Mouse (Mus musculus) lung, postnatal 4 days (tissue): Measurements from ENCODE around the gene Lhfpl3.

Experiments used
- DNase-seq, 2 experiments: peaks; one replicate each; pipeline ENCODE4 v3.0.0; 2021

Lhfpl3 gene

GRCm38 (mm10) chr5:22928746-22929145 lies 182.9 kb downstream of the Lhfpl3 start:
- DNase-seq: no peak

DNA sequence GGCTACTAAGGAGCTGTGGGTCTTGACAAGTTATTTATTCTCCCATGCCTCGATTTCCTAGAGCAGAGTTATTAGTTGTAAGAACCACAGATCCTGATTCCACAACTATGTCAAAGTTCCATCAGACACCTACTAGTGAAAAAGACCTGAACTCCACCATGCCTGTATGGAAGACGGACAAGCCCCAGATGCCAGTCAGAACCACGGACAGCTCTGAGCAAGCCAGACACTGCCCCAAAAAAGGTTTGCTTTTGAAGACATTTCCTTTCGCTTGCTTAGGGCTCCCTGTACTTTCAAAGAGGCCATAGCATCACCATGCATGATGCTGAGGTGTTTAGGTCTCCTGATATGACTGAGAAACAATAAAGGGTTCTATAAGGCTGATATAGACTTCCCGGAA lies 197.4 kb downstream of the Lhfpl3 start:
- DNase-seq: no peak

GRCm38 (mm10) chr5:22963300-22963699 lies 217.4 kb downstream of the Lhfpl3 start:
- DNase-seq: no peak

DNA sequence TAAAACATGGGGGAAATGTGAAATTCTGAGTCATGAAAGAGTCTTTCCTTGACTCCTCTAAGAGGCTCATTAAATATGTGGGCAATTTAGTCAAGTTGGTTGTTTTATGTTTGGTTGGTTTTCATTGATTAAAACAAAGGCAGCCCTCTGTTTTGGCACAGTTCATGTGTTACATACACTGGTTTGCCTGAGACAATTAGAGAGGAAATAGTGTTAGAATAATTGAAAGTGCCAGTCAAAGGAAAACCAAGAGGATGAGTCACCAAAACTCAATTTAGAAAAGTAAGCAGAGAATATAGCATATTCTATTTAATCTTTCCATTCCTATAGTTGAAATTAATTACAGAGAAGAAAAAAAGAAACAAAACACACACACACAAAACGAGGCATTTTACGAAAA lies 240.9 kb downstream of the Lhfpl3 start:
- no peak for DNase-seq

DNA sequence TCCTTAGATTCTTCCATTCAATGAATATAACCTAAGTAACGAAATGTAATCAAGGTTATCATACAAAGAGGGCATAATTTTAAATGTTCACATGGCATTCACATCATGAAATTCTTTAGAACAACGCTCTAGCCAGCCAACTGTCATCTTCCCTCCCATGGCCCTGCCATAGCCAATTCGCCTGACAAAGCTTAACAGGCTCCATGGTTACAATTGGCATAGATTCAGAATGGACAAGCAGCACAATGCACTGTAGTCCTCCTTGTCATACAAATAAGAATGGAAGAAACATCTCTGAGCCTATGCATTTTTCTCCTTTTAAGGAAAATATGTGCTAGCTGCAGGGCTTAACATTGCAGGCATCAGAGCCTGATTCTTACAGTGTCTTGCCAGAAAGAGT lies 254.0 kb downstream of the Lhfpl3 start:
- DNase-seq: no peak

- no peak for DNase-seq
Observed at GRCm38 (mm10) chr5:23003123-23003797, 257.4 kb downstream of the Lhfpl3 start.

GRCm38 (mm10) chr5:23006207-23006606 lies 260.3 kb downstream of the Lhfpl3 start:
- DNase-seq: no peak

- peak in 1 of 2 experiments; percentile 17 for DNase-seq
Observed at GRCm38 (mm10) chr5:23010460-23010859, 264.6 kb downstream of the Lhfpl3 start.

DNA sequence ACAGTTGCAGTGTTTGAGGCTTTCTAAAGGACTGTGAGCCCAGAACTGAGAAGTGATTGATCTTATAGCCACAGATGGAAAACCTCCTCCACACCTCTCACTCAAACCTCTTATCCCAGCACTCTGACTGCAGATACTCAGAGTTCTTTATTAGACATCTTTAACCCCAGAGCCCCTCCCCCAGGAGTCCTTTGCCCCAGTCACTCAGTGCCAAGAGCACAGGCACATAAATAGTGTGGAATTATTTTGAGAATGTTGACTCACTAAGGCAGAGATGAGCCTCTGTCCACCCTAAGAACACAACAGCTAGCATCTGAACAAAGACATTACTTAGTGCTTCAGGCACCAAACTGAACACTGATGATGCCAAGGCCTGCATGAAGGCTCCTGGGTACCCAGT lies 268.1 kb downstream of the Lhfpl3 start:
- no peak for DNase-seq

DNA sequence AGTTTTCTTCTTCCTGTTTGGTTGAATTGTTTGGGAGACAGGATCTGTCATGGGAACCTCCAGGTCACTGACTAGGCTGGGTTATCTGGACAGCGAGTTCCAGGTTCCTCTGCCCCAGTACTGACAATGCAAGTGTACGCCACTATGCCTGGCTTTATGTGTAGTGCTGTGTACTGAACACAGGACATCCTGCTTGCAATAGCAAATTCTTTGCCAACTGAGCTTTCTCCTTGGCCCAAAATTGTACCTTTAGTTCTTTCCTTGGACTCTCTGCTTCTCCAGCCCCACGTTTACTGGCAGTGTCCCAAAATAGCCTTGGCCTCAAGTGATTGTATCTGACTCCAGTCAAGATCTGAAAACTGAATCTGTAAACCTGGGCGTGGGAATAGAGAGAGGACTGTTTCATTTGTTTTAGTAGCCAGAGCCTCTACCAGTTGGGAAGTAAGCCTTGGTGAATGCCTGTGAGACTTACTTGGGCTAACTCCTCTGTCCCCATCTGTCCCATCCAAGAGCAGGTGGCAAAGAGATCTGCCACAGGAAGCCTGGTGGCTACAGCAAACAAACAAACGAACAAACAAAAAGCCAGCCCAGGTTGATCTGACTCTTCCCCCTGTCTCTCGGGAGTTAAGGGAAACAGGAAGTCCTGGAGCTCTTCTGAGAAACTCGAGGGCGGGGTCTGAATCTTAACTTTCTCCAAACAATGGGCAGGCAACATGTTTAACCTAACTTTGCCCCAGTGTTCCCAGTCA lies 269.9 kb downstream of the Lhfpl3 start:
- DNase-seq: no peak

GRCm38 (mm10) chr5:23034944-23035726 lies 289.3 kb downstream of the Lhfpl3 start:
- DNase-seq: no peak

DNA sequence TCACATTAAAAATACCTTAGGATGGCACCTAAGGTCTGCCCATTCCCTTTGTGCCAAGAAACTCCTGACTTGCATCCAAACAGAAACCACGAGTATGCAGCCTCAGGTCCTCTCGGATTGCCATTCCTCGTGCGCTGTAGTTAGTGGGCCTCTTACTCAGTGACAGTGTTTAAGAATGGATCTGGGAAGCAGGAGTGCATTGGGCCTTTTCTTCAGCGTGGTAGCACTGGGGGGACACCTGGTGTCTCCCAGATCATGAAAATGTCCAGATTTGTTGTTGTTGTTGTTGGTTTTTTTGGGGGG lies 289.8 kb downstream of the Lhfpl3 start:
- no peak for DNase-seq

- no peak for DNase-seq
Observed at GRCm38 (mm10) chr5:23040429-23040828, 294.6 kb downstream of the Lhfpl3 start.

DNA sequence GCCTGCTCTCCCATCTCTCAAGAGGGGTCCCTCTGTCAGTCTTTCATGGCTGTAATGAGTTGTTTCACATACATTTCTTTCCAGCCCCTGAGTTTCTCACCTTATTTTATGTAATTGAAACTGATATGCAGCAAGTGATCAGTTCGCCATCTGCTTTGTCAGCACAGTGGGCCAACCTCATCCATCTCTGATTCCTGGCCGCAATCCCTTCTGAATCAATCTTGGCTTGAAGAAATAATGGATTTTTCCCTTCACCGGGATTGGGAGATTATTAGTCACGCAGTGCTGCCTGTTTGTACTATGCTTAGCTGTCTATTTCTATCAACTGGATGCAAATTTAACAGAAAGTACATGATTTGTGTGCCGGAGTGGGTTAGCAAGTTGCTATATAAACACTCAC lies 297.0 kb downstream of the Lhfpl3 start:
- DNase-seq: no peak

DNA sequence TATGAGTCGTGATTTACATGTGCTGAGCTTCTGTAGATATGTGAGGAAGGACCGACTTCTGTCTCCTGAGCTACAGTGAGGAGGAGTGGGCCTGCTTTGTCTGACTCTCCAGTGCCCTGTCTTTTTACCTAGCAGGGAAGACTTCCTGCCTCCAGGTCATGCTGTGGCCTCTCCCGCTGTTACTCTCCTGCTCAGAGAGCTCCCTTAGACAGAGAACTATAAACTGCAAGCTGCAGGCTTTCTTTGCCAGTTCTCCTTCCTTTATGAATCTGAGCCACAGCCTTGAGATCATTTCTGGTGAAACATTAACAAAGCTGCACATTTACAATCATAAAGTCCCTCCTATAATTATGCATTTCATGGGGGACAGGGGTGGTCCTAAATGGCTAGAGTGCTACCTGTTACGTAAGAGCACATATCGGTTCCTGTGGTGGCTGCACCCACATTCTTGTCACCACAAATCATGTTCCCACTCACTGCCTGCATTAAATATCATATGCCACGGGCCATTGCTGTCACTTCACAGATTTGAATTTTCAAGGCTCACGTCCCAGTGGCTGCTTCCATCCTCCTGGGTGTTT lies 303.3 kb downstream of the Lhfpl3 start:
- no peak for DNase-seq

DNA sequence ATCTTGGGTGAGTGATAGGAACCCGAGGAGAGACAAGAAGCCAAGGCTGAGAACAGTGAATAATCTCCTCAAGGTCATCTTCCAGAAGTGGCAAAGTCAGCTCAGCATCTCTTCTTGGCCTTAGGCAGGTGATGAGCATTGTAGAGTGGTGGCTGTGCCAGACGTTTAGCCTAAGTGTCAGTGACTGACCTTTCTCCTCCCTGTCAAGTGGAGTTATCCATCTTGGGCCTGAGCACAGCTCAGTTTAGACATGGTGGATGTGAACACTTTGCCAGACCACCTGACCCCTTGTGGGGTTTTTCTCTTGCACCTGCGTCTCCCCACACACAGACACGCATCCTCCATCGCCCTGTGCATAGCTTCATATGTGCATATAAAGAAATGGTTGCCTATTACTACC lies 305.6 kb downstream of the Lhfpl3 start:
- DNase-seq: no peak

DNA sequence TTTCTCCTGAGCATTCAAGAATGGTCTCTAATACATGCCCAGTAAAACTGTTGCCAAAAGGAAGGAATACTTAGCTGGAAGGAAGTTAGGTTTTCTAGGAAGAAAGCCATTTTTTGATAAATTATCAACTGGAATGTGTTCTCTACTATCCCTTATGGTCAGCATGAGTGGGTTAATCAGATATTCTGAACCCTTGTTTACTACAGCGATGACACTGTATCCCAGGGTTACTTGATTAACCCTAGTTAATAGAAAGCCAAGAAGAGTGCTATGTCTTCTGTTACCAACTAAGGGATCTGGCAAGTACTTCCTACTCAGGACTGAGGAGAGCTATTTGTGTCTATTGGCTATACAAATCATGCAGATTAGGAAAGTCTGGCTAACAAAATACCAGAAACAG lies 349.0 kb downstream of the Lhfpl3 start:
- DNase-seq: no peak

- no peak for DNase-seq
Observed at GRCm38 (mm10) chr5:23106536-23106935, 360.7 kb downstream of the Lhfpl3 start.

- no peak for DNase-seq
Observed at GRCm38 (mm10) chr5:23111307-23111706, 365.4 kb downstream of the Lhfpl3 start.

DNA sequence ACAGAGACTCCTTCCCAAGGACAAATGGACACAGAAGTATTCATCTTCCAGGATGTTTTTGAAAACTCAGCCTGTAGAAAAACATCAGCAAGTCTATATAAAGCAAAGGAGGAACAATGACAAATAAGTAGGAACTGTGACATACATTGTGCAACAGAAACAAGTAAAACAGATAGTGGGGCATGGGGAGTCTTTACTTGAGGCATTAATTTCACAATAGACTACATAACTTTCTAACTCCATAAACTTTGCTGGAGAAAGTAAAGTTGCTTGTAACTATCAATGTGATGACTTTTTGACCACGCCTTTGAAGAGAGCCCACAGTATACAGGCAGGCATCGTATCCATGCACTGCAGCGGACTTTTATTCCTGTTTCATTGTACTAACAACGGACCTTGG lies 368.4 kb downstream of the Lhfpl3 start:
- DNase-seq: no peak

DNA sequence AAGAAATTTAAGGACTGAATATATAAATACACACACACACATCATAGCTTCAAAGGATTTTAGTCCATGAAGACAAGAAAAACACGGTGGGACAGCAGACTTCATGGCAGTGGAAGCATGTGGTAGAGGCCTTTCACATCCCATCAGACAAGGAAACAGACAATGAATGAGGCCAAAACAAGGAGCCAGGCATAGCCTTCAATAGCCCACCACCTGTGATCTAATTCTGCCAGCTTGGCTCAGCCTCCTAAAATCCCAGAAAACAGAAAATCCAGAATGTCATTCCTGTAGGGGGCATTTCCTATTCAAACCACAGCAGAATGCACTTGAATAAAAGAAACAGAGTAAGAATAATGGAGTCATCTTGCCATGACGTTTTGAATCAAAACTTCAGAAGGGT lies 381.0 kb downstream of the Lhfpl3 start:
- DNase-seq: no peak

- DNase-seq: no peak
Observed at GRCm38 (mm10) chr5:23140183-23140921, 394.5 kb downstream of the Lhfpl3 start.

DNA sequence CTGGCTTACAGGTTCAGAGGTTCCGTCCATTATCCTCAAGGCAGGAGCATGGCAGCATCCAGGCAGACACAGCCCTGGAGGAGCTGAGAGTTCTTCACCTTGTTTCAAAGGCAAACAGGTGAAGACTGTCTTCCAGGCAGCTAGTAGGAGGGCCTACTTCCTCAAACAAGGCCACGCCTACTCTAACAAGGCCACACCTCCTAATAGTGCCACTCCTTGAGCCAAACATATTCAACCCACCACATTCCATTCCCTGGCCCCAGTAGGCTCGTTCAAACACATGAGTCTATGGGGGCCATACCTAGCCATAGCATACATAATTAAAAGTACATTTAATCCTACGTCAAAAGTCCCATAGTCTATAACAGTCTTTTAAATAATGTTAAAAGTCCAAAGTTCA lies 407.4 kb downstream of the Lhfpl3 start:
- DNase-seq: no peak
